In the genomic region with DNA sequence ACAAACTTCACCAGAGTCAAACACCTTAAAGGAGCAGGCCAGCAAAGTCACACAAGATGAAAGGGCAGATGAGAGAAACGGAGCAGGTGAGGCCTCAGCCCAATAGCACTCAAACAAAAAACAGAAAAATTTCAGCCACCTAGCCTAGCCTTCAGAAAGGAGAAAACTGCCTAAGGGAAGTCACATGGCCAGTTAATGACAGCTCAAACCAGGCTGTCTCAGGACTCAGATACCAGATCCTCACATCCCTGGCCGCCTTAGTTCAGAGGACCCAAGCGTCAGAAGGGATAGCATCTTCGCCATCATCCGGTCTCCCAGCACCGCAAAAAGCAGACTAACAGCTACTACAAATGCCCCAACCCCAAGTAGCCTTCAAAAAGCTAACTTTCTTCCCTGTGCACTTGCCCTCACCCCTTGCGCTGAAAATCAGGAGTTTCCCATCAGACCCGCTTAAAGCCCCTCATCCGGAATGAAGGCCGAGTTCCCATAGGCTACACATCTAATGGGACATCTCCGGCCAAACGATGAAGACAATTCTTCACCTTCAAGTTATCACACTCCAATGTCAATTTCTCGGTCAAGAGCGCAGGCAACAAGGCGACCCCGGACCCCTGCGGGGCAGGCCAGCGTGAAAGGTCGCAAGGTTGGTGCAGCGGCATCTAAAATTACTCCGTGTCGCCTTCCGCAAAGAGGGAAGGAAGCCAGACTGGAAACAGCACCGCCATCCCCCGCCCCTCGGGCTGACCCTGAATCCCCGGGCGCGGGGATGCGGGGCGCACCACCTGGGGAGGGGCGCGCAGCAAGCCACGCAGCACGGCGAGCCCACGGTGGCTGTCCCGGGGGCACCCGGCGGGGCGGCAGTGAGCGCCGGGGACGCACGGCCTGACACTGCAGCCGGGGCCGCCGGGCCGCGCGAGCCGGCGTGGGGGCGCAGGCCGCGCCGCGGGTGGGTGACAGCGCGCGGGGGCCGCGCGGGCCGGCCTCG, we compare ENCODE assay signal across 8 mouse cellular contexts. TPM values are rescaled to one million over a fixed set of nuclear protein-coding genes. Genes with fewer than 3 reads are reported as not detected.
DNase-seq lines count a peak whose midpoint lies in the region; ATAC-seq and TF ChIP-seq lines count a peak whose summit lies in the region.

No protein-coding gene starts in this region.

- H3K27me3 ChIP-seq in G1E (ENCODE audit: insufficient read depth, low read length): peaks cover 19% of the 10 kb centered on the region
- no peaks in the 10 kb centered on the region for H3K27me3 ChIP-seq in liver, embryonic 11.5 days (replicated peaks; ENCODE audit: control insufficient read depth, insufficient read depth, low read length)
- no peaks in the 10 kb centered on the region; the same call in 1 of the 2 replicates for H3K27me3 ChIP-seq in neural tube, embryonic 14.5 days (ENCODE audit: control insufficient read depth, insufficient read depth, low read length)

- H3K4me3 ChIP-seq in G1E (ENCODE audit: low read depth, low read length): peak overlapping the region; percentile 81
- H3K4me3 ChIP-seq in cortical plate, adult 2 months (ENCODE audit: insufficient read depth, low read length): peak overlapping the region; percentile 83
- H3K4me3 ChIP-seq in liver, embryonic 11.5 days (ENCODE audit: low read depth, low read length): peak overlapping the region; percentile 97
- H3K4me3 ChIP-seq in neural tube, embryonic 14.5 days (ENCODE audit: low read depth, low read length): peak overlapping the region; percentile 97

- peak; percentile 51; the same call in 1 of the 2 replicates for TF ChIP-seq POLR2A in cortical plate, adult 2 months (IDR thresholded peaks at IDR 0.05; ENCODE audit: extremely low read depth, insufficient read depth, low read length)

- peaks cover 27% of the 10 kb centered on the region for H3K4me1 ChIP-seq in G1E (ENCODE audit: insufficient read depth, low read depth, low read length)
- peaks cover 2% of the 10 kb centered on the region; the same call in 1 of the 2 replicates for H3K4me1 ChIP-seq in cortical plate, adult 2 months (ENCODE audit: control insufficient read depth, insufficient read depth, low read length)
- H3K4me1 ChIP-seq in liver, embryonic 11.5 days (replicated peaks; ENCODE audit: control insufficient read depth, insufficient read depth, low read length): peaks cover 12% of the 10 kb centered on the region
- H3K4me1 ChIP-seq in neural tube, embryonic 14.5 days (ENCODE audit: control insufficient read depth, insufficient read depth, low read length): peaks cover 11% of the 10 kb centered on the region

- intact Hi-C loops in heart, postnatal 10 days (cut with DNase I): loop anchor here (5.0 kb wide), 1 partner anchor 98 kb away; no protein-coding TSS in a partner anchor

- DNase-seq in heart, adult 11 months: peak; percentile 93
- DNase-seq in heart, adult 9 months (ENCODE audit: low spot score in 2 of 2): no peak
- peak; percentile 34 for DNase-seq in G1E (ENCODE audit: low spot score)
- DNase-seq in heart, postnatal 10 days: peak; percentile 24 to 49
- DNase-seq in liver, embryonic 11.5 days (ENCODE audit: low spot score): peak; percentile 43
- no peak for DNase-seq in ovary, postnatal 14 days (ENCODE audit: low spot score)

- peak overlapping the region; percentile 86 for H3K9ac ChIP-seq in liver, embryonic 11.5 days (ENCODE audit: low read depth, low read length)
- H3K9ac ChIP-seq in neural tube, embryonic 14.5 days (replicated peaks; ENCODE audit: low read depth, low read length): peak overlapping the region; percentile 87

- H3K4me2 ChIP-seq in liver, embryonic 11.5 days: peak overlapping the region; percentile 99
- peak overlapping the region; percentile 71 for H3K4me2 ChIP-seq in neural tube, embryonic 14.5 days (ENCODE audit: low read depth, low read length)

- no peak for ATAC-seq in G1E (ENCODE audit: extremely low read depth, insufficient number of reproducible peaks, low FRiP score, poor library complexity, severe bottlenecking)
- ATAC-seq in liver, embryonic 11.5 days (replicated peaks; ENCODE audit: low FRiP score): peak; percentile 11
- peak; percentile 50 for ATAC-seq in neural tube, embryonic 14.5 days (ENCODE audit: low read depth)

- H3K9me3 ChIP-seq in G1E (replicated peaks): no peaks in the 10 kb centered on the region
- no peaks in the 10 kb centered on the region for H3K9me3 ChIP-seq in liver, embryonic 11.5 days (ENCODE audit: control insufficient read depth, low read length)
- H3K9me3 ChIP-seq in neural tube, embryonic 14.5 days (ENCODE audit: control insufficient read depth, low read length): no peaks in the 10 kb centered on the region

- peaks cover 9% of the 10 kb centered on the region for H3K36me3 ChIP-seq in G1E (replicated peaks)
- peaks cover 4% of the 10 kb centered on the region for H3K36me3 ChIP-seq in liver, embryonic 11.5 days (ENCODE audit: control insufficient read depth, insufficient read depth, low read length)
- H3K36me3 ChIP-seq in neural tube, embryonic 14.5 days (ENCODE audit: control insufficient read depth, insufficient read depth, low read length): no peaks in the 10 kb centered on the region

- WGBS in liver, embryonic 11.5 days: 3% methylated on average over 48 of the region's 66 CpGs
- 3% methylated on average over 43 of the region's 66 CpGs for WGBS in neural tube, embryonic 14.5 days

- TF ChIP-seq CTCF in G1E (IDR thresholded peaks at IDR 0.05; ENCODE audit: low read depth, low read length): no peak
- TF ChIP-seq CTCF in cortical plate, adult 2 months (IDR thresholded peaks at IDR 0.05; ENCODE audit: extremely low read depth, insufficient read depth, low read length): no peak

- H3K27ac ChIP-seq in cortical plate, adult 2 months (ENCODE audit: insufficient read depth, low read length): peak overlapping the region; percentile 49
- no peak overlapping the region; the same call in 1 of the 2 replicates for H3K27ac ChIP-seq in liver, embryonic 11.5 days (ENCODE audit: low read depth, low read length)
- H3K27ac ChIP-seq in neural tube, embryonic 14.5 days (ENCODE audit: low read depth, low read length): peak overlapping the region; percentile 83

RNA-seq across cellular contexts. Expression of gene Slc23a2, which starts 0.7 kb away (rescaled TPM):
- total RNA-seq in G1E (2014; fragmentation: Nextera tagmentation) (8.5 and 12.5 TPM in 2 replicates), G1E (2017) (6.9 and 13.4 TPM in 2 replicates)
- 2.1 and 2.6 TPM in 2 replicates for polyA plus RNA-seq in G1E (2012)
- 109 and 111 TPM in 2 replicates for polyA plus RNA-seq in cortical plate, adult 2 months (2012; rRNA removed)
- 10 to 100 TPM; 18.7 to 22.6 TPM for total RNA-seq in heart, postnatal 10 days (2021)
- polyA plus RNA-seq in liver, embryonic 11.5 days (2014; fragmentation: Nextera tagmentation; extraction: Ambion mirVana): 7.2 and 7.9 TPM in 2 replicates
- 43.6 and 47.6 TPM in 2 replicates for polyA plus RNA-seq in neural tube, embryonic 14.5 days (2014; fragmentation: Nextera tagmentation; extraction: Ambion mirVana)

Comparison
In these comparisons a context has a peak if more than half of its experiments do, and no peak if none do; other contexts are left out.
1. DNase-seq: peak in heart, adult 11 months (single experiment), G1E (single experiment), heart, postnatal 10 days (2 of 2) and liver, embryonic 11.5 days (single experiment); none in heart, adult 9 months (0 of 2) and ovary, postnatal 14 days (single experiment).
2. Peak in every context shown above with its lines, with median percentiles within 50 percentile points of each other: H3K4me3 ChIP-seq.